Mouse (Mus musculus): ENCODE measurements around the gene Sync.

The Sync gene

DNA sequence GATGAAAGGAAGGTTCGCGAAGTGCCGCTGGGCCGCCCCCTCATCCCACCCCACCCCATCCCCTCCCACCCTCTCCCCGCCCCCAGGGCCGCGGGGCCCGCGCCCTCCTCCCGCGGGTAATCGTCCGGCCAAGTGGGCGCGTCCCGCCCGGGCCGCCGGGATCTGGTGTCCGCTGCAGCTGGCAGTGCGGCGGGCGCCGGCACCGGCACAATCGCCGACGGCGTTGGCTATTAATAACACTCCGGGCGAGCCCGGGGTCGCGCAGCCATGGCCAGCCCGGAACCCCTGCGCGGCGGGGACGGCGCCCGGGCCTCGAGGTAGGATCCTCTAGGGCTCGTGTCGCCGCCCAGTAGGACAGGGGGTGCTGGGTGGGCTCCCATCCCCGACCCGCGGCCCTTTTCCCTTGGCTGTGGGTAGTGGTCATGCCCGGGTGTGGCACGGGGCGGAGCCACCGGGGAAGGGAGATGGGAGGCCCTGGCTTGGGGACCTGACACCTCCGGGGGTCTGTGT is at the start of gene Sync:
TSS of gene Sync (plus strand) at position 146 of the 510 bp plus-strand sequence.
- no peak for DNase-seq

DNA sequence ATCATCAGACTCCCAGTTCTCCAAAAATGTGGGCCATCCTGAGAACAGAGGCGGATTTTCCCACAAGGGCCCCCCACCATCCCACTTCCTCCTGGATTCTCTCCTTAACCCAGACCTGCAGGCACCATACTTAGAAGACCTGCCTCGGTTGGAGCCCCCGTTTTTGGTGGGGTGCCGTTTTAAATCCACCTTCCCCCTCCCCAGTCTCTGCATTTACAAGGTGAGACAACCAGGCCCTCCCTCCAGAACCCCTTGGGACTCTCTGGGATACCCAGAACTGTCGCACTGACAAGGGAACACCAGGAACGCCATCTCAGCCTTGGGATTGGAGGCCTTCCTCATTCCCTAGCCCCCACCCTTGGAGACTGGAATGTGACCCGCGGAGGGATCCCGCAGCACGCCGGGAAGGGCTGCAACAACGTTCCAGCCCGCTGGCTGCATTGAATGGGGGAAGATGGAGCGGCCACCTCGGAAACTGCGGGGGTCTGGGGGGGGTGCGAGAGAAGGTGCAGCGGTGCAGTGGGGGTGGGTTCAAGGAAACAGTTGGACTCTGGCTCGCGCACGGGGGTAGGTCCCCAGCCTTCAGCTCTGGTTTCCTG is 49.5 kb upstream of the Sync start:
- DNase-seq: no peak

DNA sequence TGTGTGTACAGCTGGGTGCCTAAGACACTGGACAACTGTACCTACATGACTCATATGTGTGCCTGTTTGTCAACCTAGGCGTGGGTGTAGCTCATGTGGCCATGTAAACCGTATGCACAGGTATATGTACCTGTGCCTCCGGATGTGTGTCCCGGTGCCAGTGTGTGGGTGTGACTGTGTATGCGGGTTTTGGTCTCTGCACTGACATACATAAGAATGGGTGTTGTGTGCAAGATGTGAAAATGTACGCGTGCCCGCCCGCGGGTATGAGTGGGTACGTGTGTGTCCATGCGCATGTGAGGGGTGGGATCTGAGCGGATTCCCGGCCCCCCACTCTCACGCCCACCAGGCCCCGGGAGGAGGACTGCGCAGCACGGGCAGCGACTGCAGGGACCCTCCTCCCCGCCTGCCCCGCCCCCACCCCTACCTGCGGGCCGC is 48.8 kb upstream of the Sync start:
- DNase-seq: no peak

DNA sequence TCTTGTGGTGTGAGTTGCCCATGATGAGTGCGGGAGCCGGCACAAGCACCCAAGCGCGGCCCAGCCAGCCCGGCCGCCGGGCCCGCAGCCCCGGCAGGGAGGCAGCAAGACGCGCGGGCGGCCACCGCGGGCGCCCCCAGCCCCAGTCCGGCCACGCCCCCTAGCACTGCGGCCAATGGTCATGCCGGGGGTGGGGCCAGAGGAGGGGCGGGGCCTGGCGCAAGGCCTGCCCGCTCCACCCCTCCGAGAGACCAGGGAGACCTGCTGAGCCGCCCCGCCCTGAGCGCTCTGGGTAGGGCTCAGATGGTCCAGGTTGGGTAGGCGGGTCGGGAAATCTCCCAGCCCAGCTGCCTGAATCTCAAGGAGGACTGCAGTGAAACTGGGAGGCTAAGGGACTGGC is 48.3 kb upstream of the Sync start:
- peak; percentile 75 for DNase-seq

DNA sequence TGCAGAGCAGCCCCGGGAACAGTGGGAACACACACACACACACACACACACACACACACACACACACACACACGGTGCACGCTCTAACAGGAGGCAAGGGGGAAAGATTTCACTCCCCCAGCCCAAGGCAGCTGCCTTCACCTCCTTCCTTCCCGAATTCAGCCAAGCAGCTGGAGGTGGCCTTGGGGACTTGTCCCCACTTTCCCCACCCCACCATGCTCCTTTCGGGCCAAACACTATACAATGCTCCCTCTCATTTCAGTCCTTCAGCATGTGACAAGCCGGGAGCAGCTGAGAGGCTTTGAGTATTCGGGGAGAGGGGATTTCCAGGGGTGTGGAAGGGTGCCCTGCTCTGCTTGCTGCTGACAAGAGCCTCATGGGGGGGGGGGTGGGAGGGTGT is 45.5 kb upstream of the Sync start:
- no peak for DNase-seq

DNA sequence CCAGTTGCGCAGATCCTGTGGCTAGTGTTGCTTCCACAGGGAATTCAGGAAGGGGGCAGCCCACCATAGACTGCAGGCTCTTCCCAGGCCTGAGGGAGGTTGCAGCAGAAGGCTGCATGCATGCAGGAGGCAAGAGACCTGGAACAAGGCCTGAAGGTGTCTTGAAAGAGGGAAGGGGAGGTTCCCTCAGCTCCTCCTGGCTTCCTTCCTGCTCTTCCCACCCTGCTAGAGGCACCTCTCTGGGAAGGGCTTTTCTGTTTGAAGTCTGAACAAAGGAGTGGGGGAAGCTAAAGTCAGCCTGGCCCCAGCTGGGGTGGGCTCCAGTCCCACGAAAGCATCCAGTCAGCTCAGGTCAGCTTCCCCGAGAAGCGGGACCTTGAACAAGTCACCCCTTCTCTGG is 45.1 kb upstream of the Sync start:
- no peak for DNase-seq

DNA sequence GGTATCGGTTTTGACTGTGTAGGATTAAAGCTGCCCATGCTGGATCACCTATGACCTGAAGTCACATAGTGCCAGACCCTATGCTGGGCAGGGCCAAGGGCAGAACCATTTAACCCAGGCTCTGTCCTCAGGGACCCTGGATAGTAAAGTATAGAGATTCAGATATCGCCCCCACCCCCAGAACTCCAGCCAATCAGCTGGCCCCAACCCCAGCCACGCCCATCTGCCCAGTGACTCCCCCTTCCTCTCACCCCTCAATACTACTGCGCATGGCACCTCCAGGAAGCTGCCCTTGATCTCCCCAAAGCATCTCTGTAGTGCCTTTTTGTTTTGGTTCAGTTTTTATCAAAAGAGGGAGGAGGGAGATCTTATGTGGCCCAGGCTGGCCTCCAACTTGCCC is 44.7 kb upstream of the Sync start:
- no peak for DNase-seq

DNA sequence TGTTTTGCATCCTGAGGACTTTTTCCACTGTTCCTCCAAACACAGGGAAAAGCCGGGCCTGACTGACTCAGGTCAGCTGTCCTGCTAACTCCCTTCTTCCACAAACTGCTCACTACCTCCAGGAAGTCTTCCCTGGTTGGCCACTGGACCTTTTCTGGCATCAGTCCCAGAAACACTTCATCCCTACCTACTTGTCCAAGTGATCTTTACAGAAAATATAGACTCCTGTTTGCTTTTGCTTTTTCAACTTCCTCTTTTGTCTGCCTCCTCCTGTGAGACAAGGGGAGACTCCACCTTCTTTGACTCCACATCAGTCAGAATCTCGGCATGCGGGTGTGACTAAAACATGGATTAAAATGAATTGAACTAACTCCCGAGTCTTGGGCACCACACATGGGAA is 42.6 kb upstream of the Sync start:
- peak; percentile 89 for DNase-seq

DNA sequence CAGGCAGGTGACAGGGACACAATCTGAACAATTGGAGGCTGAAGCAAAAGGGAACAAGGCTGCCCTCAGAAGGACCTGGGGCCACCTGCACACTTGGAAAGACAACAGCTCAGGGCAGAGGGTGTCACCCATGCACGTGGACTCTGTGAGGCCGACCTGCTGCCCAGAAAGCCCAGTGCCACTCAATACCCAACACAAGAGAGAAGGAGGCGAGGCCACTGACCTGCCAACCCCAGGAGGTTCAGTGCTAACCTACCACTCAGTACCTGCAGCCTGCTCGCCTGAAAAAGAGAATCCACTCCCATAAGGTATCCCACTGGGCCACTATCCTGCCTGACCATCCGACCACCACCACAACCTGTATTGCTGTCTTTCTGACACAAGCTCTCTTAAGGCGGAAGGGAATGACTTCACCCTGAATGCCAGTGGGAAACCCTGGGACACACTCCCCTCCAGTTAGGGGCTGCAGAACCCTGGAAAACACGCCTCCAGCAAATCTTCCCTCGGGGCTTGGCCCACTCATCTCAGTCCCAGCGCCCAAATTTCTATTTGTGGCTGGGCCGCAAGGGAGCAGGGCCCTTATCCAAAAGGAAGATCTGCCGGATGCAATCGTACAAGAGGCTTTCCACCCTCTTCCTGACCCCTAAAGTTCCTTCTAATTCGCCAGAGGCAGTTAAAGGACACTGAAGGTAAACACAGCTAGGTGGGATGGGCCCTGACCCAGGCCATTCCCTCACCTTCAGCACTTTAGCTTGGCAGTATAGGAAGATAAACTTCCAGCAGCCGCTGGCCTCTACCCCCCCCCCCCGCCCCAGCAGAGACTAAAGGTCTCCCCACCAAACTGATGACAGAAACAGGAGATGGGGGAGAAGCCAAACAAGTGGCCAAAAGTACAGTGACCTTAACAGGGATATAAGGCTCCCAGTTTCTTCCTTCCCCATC is 40.8 kb upstream of the Sync start:
- peak; percentile 48 for DNase-seq

DNA sequence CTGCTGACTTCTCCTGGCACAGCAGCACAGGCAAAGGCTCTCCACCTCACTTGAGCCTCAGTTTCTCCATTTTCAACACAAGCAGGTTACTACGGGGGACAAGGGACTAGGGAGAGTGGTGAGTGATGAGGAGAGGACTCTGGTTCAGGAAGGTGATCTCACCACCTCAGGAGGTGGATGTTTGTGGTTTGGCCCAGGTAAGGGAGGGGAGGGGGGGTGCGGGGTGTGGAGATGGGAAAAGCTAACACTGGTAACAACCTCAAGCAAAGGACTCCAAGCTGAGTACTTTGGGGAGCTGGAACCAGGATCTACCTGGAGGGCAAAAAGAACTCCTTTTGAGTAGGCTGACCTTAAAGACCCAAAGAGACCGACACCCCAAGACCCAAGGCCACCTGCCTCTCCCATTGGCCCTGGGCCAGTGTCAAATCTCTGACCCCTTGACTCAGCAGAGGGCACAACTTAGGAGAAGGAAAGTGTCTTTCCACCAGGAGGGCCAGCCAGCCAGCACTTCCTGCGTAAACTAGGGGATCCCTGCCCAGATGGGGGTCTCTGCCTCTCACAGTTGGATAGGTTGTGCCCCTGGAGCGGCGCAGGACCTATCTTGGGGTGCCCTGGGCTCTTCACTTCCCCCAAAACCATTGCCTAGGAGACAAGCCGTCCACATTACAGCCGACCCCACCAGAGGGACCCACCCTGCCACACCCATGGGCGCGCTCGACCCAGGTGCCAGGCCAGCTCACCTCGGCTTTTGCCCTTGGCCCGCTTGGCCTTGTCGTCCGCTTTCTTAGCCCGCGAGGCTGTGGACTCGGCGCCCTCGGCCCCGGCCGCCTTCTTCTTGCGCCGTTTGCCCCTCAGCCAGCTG is 39.8 kb upstream of the Sync start:
- DNase-seq: peak; percentile 41

DNA sequence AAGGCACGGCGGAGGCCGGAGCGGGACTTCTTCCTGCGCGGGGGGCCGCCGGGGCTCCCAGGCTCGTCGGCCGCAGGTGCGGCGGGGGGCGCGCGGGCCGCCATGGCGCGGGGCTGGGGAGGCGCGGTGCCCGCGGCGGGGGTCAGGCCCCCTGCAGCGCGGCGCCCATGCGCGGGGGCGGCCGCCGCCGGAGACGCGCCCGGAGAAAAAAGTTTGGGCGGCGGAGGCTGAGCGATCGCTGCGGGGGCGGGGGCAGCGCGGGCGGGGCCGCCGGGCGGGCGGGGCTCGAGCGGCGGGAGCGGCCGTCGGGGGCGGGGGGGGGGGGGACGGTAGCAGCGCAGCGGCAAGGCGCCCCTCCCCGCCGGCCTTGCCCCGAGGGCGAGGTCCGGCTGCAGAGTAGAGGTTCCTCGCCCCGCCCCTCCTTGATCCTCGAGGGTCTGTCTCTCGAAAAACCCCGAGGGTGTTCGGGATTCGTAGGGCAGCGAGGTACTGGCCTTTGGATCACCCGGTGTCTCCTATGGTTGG is 39.1 kb upstream of the Sync start:
- DNase-seq: peak; percentile 65

DNA sequence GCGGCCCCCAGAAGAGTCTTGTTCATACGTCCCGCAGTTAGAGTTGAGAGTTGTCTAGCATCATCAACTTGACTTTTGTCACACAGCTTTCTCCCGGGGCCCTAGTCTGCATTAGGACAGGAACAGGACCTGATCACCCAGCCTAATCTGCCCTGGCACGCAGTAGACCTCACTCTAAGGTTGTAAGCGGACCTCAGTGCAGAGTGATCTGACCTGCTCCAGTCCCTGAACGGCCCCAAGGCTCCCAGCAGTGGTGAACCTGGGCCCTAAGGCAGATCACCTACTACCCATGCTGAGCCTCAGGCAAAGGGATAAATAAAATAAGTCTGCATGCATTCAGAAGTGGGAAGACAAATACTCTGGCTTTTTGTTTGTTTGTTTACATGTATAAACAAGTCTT is 38.1 kb upstream of the Sync start:
- no peak for DNase-seq

DNA sequence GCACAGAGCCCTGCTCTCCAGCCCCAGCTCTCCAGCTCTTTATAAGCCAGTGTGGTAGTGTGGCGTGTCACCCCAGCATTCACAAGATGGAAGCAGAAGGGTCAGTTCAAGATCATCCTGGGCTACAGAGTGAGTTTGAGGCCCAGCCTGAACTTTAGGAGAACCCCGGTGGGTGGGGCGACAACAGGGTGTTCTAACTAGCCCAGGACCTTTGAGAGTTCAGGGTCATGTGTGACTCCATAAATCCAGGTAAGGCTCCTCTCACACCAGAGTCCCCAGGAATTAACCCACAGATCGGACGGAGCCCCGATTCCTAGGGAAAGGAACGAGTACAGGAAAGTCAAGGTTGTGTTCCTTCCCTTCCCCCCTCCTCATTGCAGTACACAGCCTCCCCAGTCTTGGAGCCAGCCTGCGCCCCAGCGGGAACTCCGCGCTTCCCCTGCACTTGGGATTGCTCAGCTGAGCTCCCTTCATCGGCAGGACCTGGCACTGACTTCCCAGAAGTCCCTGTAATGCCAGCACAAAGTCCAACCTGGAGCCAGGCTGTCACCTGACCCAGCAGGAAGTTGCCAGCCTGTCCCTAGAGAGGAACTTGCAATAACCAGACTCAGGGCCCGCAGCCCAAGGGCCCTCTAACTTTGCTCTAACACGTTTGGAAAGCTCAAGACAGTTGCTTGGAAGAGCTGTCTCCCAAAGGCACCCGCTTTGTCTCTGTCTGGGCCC is 36.5 kb upstream of the Sync start:
- DNase-seq: peak; percentile 73

DNA sequence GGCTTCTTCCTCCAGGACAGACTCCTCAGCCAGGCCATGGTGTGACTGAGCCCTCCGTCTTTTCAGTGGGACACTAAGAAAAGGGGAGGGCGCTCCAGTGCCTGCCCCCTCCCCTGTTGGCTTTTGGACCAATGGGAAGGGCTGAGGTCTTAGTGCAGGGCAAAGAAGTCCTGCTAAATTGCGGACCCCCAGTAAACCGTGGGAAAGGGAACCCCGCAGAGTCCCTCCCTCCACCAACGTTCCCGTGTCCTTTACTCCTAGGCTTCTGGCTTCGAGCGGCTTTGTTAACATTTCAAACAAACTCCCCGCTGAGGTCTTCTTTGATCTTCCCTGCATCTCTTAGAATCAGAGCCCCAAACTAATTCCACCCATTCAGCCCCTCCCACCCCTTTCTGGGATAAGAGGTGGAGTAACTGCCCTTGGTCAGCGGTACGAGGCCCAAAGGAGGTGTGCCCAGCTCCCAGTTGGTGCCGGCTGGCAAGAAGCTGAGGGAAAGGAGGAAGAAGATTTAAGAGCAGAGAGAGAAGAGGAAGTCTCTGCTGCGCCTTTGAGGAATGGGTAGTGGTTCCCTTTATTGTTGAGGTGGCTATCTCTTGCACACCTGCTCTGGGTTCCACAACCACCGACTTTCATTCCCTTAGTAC is 35.8 kb upstream of the Sync start:
- DNase-seq: peak; percentile 49

DNA sequence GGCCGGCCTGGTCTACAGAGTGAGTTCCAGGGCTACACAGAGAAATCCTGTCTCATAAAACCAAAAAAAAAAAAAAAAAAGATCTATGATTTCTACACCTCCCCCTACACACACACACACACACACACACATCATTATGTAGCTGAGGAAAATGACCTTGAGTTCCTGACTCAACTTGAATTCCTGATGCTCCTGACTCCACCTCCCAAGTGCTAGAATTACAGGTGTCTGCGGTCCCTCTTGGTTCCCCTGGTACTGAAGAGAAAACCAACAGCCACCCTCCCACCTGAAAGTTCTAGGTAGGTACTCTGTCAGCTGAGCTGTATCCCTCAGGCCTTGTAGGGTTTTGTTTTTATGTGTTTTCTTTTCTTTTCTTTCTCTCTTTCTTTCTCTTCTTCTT is 34.9 kb upstream of the Sync start:
- no peak for DNase-seq

DNA sequence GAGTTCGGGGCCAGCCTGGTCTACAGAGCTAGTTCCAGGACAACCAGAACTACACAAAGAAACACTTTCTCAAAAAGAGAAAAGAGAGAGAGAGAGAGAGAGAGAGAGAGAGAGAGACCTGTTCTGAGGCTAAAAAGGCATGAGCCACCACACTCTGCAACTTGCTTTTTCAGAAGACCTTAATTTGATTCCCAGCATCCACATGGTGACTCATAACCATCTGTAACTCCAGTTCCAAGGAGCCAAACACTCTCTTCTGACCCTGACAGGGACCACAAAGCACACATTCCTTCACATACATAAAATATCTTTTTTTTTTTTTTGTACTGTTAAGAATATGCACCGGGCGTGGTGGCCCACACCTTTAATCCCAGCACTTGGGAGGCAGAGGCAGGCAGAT is 32.8 kb upstream of the Sync start:
- no peak for DNase-seq

DNA sequence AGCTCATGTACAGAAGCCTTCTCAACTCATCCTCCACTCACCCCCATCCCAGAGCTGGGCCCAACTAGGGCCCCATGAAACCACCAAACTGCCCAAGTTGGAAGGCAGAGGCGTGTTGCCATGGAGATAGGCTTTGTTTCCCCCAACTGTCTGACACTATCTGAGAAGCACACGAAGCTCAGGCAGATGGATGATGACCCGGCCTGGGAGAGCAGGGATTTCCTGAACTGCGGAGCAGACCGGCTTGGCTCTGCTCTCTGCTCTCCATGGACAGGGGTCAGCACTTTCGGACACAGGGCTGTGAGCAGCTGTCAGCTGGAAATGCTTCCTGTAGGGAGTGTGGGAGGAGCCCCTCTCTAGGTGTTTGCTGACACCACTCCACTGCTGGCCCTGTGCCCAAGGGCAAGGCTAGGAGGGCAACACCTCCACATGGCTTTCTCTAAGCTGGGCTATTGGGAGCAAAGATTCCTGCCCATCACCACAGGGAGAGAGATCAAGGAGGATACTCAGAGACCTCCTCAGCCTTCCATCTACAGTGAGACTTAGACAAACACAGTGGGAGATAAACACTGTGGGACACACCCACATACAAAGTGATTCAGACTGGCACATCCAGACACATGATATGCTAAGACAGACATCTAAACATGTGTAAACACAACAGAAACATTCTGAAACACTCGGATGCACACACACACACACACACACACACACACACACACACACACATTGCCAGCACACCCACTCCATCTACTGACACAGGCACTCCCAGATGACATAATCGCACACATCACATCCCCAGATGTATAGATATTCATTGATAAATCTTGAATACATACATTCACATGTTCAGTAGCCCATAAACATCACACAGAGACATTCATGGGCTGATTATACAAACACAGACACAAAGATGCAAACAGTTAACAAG is 30.7 kb upstream of the Sync start:
- DNase-seq: peak; percentile 78

DNA sequence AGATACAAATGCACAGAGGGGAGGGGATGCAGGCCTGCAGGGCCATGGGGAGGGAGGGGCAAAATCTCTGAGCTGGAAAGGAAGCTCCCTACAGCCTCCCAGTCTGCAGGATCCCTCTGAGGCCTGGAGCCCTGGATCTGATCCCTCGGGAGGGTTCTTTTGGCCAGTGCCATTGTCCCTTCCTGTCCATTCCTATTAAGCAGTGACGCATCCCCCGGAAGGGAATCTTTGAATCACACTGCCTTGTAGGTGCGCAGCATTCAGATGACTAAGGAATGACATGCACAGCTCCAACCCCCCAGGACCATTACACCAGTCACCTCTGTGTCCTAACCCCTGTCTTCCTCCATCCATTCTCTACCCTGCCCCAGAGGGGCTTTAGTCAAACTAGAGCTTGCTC is 28.3 kb upstream of the Sync start:
- DNase-seq: no peak

DNA sequence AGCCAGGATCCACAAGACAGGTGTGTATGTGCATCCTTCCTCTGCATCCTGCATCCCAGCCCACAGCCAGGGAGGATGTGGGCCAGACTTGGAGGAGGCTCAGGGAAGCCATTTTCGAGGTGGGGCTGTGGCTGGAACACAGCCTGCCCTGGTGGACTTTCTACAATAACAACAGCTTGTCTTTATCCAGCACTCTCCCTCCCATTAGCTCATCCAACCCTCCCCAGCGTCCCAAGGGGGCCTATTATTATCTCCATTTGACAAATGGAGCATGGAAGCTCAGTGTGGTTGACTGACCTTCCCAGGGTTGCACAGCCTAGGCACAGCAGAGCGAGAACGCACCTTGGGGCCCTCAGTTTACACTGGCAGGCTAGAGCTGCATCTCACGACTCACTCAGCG is 26.7 kb upstream of the Sync start:
- DNase-seq: no peak

DNA sequence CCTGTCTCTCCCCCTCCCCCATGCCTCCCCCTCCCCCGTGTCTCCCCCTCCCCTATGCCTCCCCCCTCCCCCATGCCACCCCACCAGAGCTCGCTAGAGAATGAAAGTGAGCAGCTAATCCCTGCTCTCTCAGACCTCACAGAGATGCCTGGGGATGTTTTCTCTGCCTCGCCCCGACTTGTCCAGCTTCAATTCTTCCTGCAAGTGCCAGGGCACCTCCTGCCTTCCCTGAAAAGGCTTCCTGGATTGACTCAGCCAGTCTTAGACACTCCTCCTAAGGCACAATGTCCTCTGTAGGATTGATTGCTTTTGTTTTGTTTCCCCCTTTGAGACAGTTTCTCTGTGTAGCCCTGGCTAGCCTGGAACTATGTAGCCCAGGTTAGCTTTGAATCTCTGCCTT is 26.2 kb upstream of the Sync start, which contains the start of gene C77080:
TSS of gene C77080 (minus strand) at position 209 of the 400 bp plus-strand sequence.
- DNase-seq: no peak
